Mouse (Mus musculus) midbrain, embryonic 10.5 days (tissue): ENCODE measurements at regions not wholly inside any gene's neighbourhood (a gene's known extent, or its start where the extent isn't known, plus 50 kb on each side); places are given as distances from the start of the nearest gene placed in this dataset.

ENCODE experiments used
- DNase-seq: peaks from one replicate; pipeline ENCODE4 v3.0.0-alpha.2; 2017; ENCODE audit warnings: low spot score
- H3K27ac ChIP-seq: fragments of 300-500 bp; sonication (generic); replicated peaks from 2 replicates; pipeline ENCODE4 v1.5.1; 2016; ENCODE audit warnings: mild to moderate bottlenecking
- H3K27me3 ChIP-seq: fragments of 300-500 bp; sonication (generic); 2 replicates; pipeline ENCODE4 v1.6.1; 2016; ENCODE audit warnings: low read depth, mild to moderate bottlenecking; ENCODE audit not compliant: poor library complexity, severe bottlenecking
- H3K36me3 ChIP-seq: fragments of 300-500 bp; sonication (generic); 2 replicates; pipeline ENCODE4 v1.6.1; 2016; ENCODE audit warnings: mild to moderate bottlenecking, moderate library complexity
- H3K4me1 ChIP-seq: fragments of 300-500 bp; sonication (generic); 2 replicates; pipeline ENCODE4 v1.6.1; 2016
- H3K4me3 ChIP-seq: fragments of 300-500 bp; sonication (generic); 2 replicates; pipeline ENCODE4 v1.5.1; 2016; ENCODE audit warnings: mild to moderate bottlenecking, moderate library complexity
- H3K9me3 ChIP-seq: fragments of 300-500 bp; sonication (generic); replicated peaks from 2 replicates; pipeline ENCODE4 v1.6.1; 2016; ENCODE audit warnings: mild to moderate bottlenecking
- WGBS: fragments of 180-500 bp; shearing (Covaris S2); methylation state at CpG from one replicate; pipeline ENCODE4 v1.1.7; 2016; 5-methylcytosine and 5-hydroxymethylcytosine counted together

- no peaks in the 10 kb centered on the region for H3K9me3 ChIP-seq
- no peak for DNase-seq
- H3K27ac ChIP-seq: no peak overlapping the region
- peaks cover 12% of the 10 kb centered on the region for H3K4me1 ChIP-seq
- no peaks in the 10 kb centered on the region for H3K27me3 ChIP-seq
- no peak overlapping the region for H3K4me3 ChIP-seq
- no peaks in the 10 kb centered on the region for H3K36me3 ChIP-seq
Measured at GRCm38 (mm10) chr4:8413307-8413706, 174.5 kb upstream of the Car8 start.

- no peaks in the 10 kb centered on the region for H3K9me3 ChIP-seq
- H3K36me3 ChIP-seq: no peaks in the 10 kb centered on the region
- no peak overlapping the region for H3K4me3 ChIP-seq
- no peak for DNase-seq
- WGBS: 95% methylated on average over 2 of the region's 2 CpGs
- no peak overlapping the region for H3K27ac ChIP-seq
- no peaks in the 10 kb centered on the region for H3K4me1 ChIP-seq
- no peaks in the 10 kb centered on the region for H3K27me3 ChIP-seq
Measured at GRCm38 (mm10) chr4:8400069-8400468, 161.2 kb upstream of the Car8 start.

- 66% methylated on average over 1 of the region's 1 CpGs for WGBS
- Histone ChIP-seq H3K36me3 (no peaks in the 10 kb centered on the region), H3K27me3 (no peaks in the 10 kb centered on the region), H3K27ac (no peak overlapping the region), H3K9me3 (no peaks in the 10 kb centered on the region), H3K4me1 (no peaks in the 10 kb centered on the region), H3K4me3 (no peak overlapping the region)
- DNase-seq: no peak
Measured at GRCm38 (mm10) chr4:8399430-8399829, 160.6 kb upstream of the Car8 start.

- Histone ChIP-seq H3K36me3 (no peaks in the 10 kb centered on the region), H3K4me1 (no peaks in the 10 kb centered on the region), H3K4me3 (no peak overlapping the region), H3K27me3 (no peaks in the 10 kb centered on the region), H3K27ac (no peak overlapping the region), H3K9me3 (no peaks in the 10 kb centered on the region)
- no peak for DNase-seq
- 87% methylated on average over 4 of the region's 4 CpGs for WGBS
Measured at GRCm38 (mm10) chr4:8398969-8399368, 160.1 kb upstream of the Car8 start.

- Histone ChIP-seq H3K27ac (no peak overlapping the region), H3K27me3 (no peaks in the 10 kb centered on the region), H3K4me3 (no peak overlapping the region), H3K9me3 (no peaks in the 10 kb centered on the region), H3K36me3 (no peaks in the 10 kb centered on the region), H3K4me1 (peaks cover 11% of the 10 kb centered on the region)
- DNase-seq: no peak
- 96% methylated on average over 11 of the region's 11 CpGs for WGBS
Measured at GRCm38 (mm10) chr4:8383162-8383561, 144.3 kb upstream of the Car8 start.

- H3K9me3 ChIP-seq: no peaks in the 10 kb centered on the region
- peak; percentile 9 for DNase-seq
- H3K27me3 ChIP-seq: no peaks in the 10 kb centered on the region
- peaks cover 11% of the 10 kb centered on the region for H3K4me1 ChIP-seq
- H3K27ac ChIP-seq: no peak overlapping the region
- H3K4me3 ChIP-seq: no peak overlapping the region
- no peaks in the 10 kb centered on the region for H3K36me3 ChIP-seq
- WGBS: 75% methylated on average over 3 of the region's 3 CpGs
Measured at GRCm38 (mm10) chr4:8382125-8382417, 143.2 kb upstream of the Car8 start.

- Histone ChIP-seq H3K27ac (no peak overlapping the region), H3K36me3 (no peaks in the 10 kb centered on the region), H3K27me3 (no peaks in the 10 kb centered on the region), H3K4me1 (peaks cover 11% of the 10 kb centered on the region), H3K9me3 (no peaks in the 10 kb centered on the region), H3K4me3 (no peak overlapping the region)
- 35% methylated on average over 13 of the region's 13 CpGs for WGBS
- peak; percentile 10 for DNase-seq
Measured at GRCm38 (mm10) chr4:8381408-8382124, 142.7 kb upstream of the Car8 start.

- Histone ChIP-seq H3K36me3 (no peaks in the 10 kb centered on the region), H3K9me3 (no peaks in the 10 kb centered on the region), H3K4me1 (peaks cover 11% of the 10 kb centered on the region), H3K27me3 (no peaks in the 10 kb centered on the region), H3K4me3 (no peak overlapping the region), H3K27ac (no peak overlapping the region)
- 73% methylated on average over 5 of the region's 5 CpGs for WGBS
- peak; percentile 39 for DNase-seq
Measured at GRCm38 (mm10) chr4:8380711-8381338, 142.0 kb upstream of the Car8 start.

- DNase-seq: peak; percentile 5
Measured at GRCm38 (mm10) chr4:8374737-8375489, 136.1 kb upstream of the Car8 start.

GRCm38 (mm10) chr4:8374061-8374460 is 135.2 kb upstream of the Car8 start:
- H3K27ac ChIP-seq: no peak overlapping the region
- WGBS: 80% methylated on average over 3 of the region's 3 CpGs
- H3K4me1 ChIP-seq: no peaks in the 10 kb centered on the region
- no peaks in the 10 kb centered on the region for H3K9me3 ChIP-seq
- H3K4me3 ChIP-seq: no peak overlapping the region
- DNase-seq: no peak
- no peaks in the 10 kb centered on the region for H3K27me3 ChIP-seq
- H3K36me3 ChIP-seq: no peaks in the 10 kb centered on the region

More at GRCm38 (mm10) chr4:8374737-8375489, 136.1 kb upstream of the Car8 start:
- Histone ChIP-seq H3K4me3 (no peak overlapping the region), H3K9me3 (no peaks in the 10 kb centered on the region), H3K27ac (no peak overlapping the region), H3K27me3 (no peaks in the 10 kb centered on the region), H3K4me1 (no peaks in the 10 kb centered on the region), H3K36me3 (no peaks in the 10 kb centered on the region)
- WGBS: 84% methylated on average over 6 of the region's 6 CpGs

- Histone ChIP-seq H3K9me3 (no peaks in the 10 kb centered on the region), H3K27me3 (no peaks in the 10 kb centered on the region), H3K36me3 (no peaks in the 10 kb centered on the region), H3K27ac (no peak overlapping the region), H3K4me1 (no peaks in the 10 kb centered on the region), H3K4me3 (no peak overlapping the region)
- 77% methylated on average over 3 of the region's 3 CpGs for WGBS
- no peak for DNase-seq
Measured at GRCm38 (mm10) chr4:8372069-8372468, 133.2 kb upstream of the Car8 start.

- no peaks in the 10 kb centered on the region for H3K9me3 ChIP-seq
Measured at GRCm38 (mm10) chr4:8370786-8371185, 131.9 kb upstream of the Car8 start.

More at GRCm38 (mm10) chr4:8370786-8371185, 131.9 kb upstream of the Car8 start:
- Histone ChIP-seq H3K4me1 (no peaks in the 10 kb centered on the region), H3K4me3 (no peak overlapping the region), H3K27me3 (no peaks in the 10 kb centered on the region), H3K36me3 (no peaks in the 10 kb centered on the region), H3K27ac (no peak overlapping the region)
- no peak for DNase-seq
- WGBS: 69% methylated on average over 9 of the region's 9 CpGs
